Mouse (Mus musculus) liver, embryonic 12.5 days (tissue): ENCODE measurements around the gene Ywhag. TPM values are rescaled to one million over a fixed set of nuclear protein-coding genes. Genes with fewer than 3 reads are reported as not detected.

Source experiments
- ATAC-seq: fragments of 200-750 bp; cut with Nextera tagmentation; 2 replicates; pipeline ENCODE4 v1.8.0; 2017; ENCODE audit warnings: moderate number of reproducible peaks, mild to moderate bottlenecking, moderate library complexity
- H3K27ac ChIP-seq: fragments of 300-500 bp; sonication (generic); 2 replicates; pipeline ENCODE4 v1.5.1; 2016; ENCODE audit warnings: mild to moderate bottlenecking
- H3K27me3 ChIP-seq: fragments of 300-500 bp; sonication (generic); replicated peaks from 2 replicates; pipeline ENCODE4 v1.6.1; 2016; ENCODE audit warnings: mild to moderate bottlenecking, moderate library complexity
- H3K36me3 ChIP-seq: fragments of 300-500 bp; sonication (generic); 2 replicates; pipeline ENCODE4 v1.6.1; 2016; ENCODE audit warnings: mild to moderate bottlenecking, moderate library complexity
- H3K4me1 ChIP-seq: fragments of 300-500 bp; sonication (generic); 2 replicates; pipeline ENCODE4 v1.6.1; 2016
- H3K4me2 ChIP-seq: fragments of 300-500 bp; sonication (generic); 2 replicates; pipeline ENCODE4 v1.6.1; 2016; ENCODE audit warnings: mild to moderate bottlenecking, moderate library complexity
- H3K4me3 ChIP-seq: fragments of 300-500 bp; sonication (generic); 2 replicates; pipeline ENCODE4 v1.5.1; 2016; ENCODE audit warnings: mild to moderate bottlenecking, moderate library complexity
- H3K9ac ChIP-seq: fragments of 300-500 bp; sonication (generic); 2 replicates; pipeline ENCODE4 v1.6.1; 2016; ENCODE audit warnings: mild to moderate bottlenecking, moderate library complexity
- H3K9me3 ChIP-seq: fragments of 300-500 bp; sonication (generic); replicated peaks from 2 replicates; pipeline ENCODE4 v1.6.1; 2016; ENCODE audit warnings: mild to moderate bottlenecking, moderate library complexity
- WGBS: fragments of 180-500 bp; shearing (Covaris S2); methylation state at CpG from one replicate; pipeline ENCODE4 v1.1.7; 2016; ENCODE audit not compliant: insufficient replicate concordance; 5-methylcytosine and 5-hydroxymethylcytosine counted together
- polyA plus RNA-seq: library from polyadenylated mRNA; unstranded; fragments of >200 nt; fragmentation: Nextera tagmentation; extraction: Ambion mirVana; gene quantifications from 2 replicates; pipeline ENCODE4 v1.2.1, GENCODE M21; 2016

The Ywhag gene
- polyA plus RNA-seq, 1 experiment from 2014 or later = 128 TPM

DNA sequence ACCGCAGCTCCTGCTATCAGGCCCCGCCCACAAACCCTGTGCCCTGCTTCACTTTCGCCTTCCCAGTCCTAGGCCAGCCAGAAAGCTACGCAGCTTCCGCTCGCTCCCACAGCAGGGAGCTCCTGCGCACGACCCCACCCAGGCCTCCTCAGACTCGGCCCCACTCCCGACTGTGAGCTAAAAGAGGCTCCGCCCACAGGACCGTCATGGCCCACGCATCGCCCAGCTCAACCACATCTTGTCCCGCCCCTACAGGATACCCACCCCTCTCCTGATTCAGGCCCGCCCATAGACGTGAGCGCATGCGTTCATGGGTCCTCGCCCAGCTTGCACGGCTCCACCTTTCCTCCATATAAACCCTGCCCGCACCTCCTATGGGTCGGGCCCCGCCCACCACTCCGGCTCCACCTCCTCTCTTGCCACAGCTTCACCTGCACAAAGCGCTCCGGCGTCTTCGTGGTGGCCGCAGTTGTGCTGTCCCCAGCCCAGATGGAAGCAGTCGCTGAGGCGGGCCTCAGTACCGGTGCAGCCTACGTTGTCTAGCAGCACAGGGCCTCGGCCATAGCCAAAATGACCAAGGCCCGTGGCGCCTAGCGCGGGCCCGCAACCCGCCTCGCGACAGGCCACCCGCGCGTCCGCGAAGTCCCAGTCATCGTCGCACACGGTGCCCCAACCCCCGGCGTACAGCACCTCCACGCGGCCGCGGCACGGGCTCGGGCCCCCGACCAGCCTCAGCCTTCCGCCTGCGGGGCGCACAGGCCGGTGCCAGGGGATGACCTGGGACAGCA lies 28.3 kb upstream of the Ywhag start:
- peaks cover 62% of the 10 kb centered on the region for H3K4me1 ChIP-seq

DNA sequence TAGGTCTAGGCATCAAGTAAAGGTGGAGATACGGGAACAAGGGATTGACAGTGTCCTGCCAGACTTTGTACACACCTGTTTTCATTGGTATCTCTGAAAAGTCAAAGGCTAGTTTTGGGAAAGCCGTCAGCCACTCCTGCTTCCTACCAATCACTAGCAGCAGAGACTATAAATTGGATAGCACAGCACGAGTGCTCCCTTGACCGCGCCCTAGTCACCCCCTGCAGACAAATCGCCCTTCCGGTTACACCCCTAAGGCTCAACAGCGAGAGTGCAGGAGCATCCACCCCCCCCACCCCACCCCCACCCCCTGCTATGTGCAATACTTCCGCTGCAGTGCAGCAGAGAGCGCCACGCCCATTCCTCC lies 27.7 kb upstream of the Ywhag start:
- Histone ChIP-seq H3K27me3 (peaks cover 14% of the 10 kb centered on the region), H3K4me3 (peak overlapping the region; percentile 69), H3K27ac (peak overlapping the region; percentile 99), H3K4me2 (peak overlapping the region; percentile 99), H3K36me3 (no peaks in the 10 kb centered on the region), H3K9ac (peak overlapping the region; percentile 77), H3K9me3 (no peaks in the 10 kb centered on the region), H3K4me1 (peaks cover 64% of the 10 kb centered on the region)
- WGBS = 2% methylated on average over 11 of the region's 11 CpGs
- ATAC-seq = peak; percentile 78

More for the DNA sequence above, 28.3 kb upstream of the Ywhag start:
- peak overlapping the region; percentile 87 for H3K9ac ChIP-seq
- peak; percentile 92 for ATAC-seq
- H3K27ac ChIP-seq = peak overlapping the region; percentile 99
- no peaks in the 10 kb centered on the region for H3K36me3 ChIP-seq
- under 1% methylated on average over 60 of the region's 64 CpGs for WGBS
- peak overlapping the region; percentile 69 for H3K4me3 ChIP-seq
- peaks cover 14% of the 10 kb centered on the region for H3K27me3 ChIP-seq
- peak overlapping the region; percentile 99 for H3K4me2 ChIP-seq
- H3K9me3 ChIP-seq = no peaks in the 10 kb centered on the region

DNA sequence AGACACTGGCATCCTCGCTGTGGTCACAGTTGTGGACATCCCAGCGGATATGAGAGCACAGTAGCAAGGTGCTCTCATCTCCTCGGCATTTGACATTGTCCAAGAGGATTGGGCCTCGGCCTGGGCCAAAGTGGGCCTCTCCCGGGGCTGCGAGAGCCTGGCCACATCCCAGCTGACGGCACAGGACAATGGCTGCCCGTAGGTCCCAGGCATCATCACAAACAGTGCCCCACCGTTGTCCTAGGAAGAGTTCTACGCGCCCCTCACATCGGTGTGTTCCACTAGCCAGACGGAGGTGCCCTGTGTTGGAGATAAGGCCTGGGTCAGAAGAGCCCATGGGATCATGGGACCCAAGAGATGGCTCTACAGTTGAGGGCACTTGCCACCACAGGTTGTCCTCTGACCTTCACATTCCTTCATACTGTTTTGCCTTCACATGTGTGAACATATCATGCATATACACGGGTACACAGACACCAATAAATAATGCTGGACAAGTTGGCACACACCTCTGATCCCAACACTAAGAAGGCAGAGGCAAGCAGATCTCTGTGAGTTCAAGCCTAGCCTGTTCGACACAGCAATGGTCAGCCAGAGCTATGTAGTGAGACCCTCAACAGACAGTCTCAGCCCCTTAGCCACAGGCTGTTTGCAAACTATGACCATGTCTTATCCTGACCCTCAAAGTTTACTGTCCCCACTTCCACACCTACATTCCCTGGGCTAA lies 26.7 kb upstream of the Ywhag start:
- Histone ChIP-seq H3K4me3 (peak overlapping the region; percentile 69), H3K9ac (peak overlapping the region; percentile 77), H3K27me3 (peaks cover 14% of the 10 kb centered on the region), H3K9me3 (no peaks in the 10 kb centered on the region), H3K4me2 (peak overlapping the region; percentile 99), H3K4me1 (peaks cover 74% of the 10 kb centered on the region), H3K36me3 (no peaks in the 10 kb centered on the region), H3K27ac (peak overlapping the region; percentile 99)
- ATAC-seq = no peak
- 79% methylated on average over 15 of the region's 15 CpGs for WGBS

DNA sequence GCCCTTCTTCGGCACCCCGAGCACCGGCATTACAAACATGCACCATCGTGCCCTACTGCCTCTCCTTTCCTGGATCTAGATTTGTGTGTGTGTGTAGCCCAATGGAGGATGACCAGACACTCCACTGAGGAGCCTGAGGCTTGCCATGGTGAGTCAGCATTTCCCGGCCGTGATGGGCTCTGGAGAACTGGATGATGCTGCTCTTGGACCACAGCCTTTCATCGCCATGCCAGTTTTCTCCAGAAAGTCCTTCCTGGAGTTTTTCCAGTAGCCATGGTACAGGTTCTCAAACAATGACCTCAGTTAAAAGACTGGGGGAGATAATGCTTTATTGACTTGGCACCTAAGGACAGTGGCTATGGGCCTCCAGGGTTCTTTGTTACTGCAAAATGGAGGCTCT lies 25.5 kb upstream of the Ywhag start:
- no peaks in the 10 kb centered on the region for H3K9me3 ChIP-seq
- ATAC-seq = no peak
- no peak overlapping the region for H3K4me2 ChIP-seq
- no peaks in the 10 kb centered on the region for H3K36me3 ChIP-seq
- peak overlapping the region; percentile 99 for H3K27ac ChIP-seq
- no peak overlapping the region for H3K4me3 ChIP-seq
- peaks cover 4% of the 10 kb centered on the region; the same call in 1 of the 2 replicates for H3K27me3 ChIP-seq
- no peak overlapping the region for H3K9ac ChIP-seq
- 81% methylated on average over 7 of the region's 7 CpGs for WGBS
- H3K4me1 ChIP-seq = peaks cover 67% of the 10 kb centered on the region

DNA sequence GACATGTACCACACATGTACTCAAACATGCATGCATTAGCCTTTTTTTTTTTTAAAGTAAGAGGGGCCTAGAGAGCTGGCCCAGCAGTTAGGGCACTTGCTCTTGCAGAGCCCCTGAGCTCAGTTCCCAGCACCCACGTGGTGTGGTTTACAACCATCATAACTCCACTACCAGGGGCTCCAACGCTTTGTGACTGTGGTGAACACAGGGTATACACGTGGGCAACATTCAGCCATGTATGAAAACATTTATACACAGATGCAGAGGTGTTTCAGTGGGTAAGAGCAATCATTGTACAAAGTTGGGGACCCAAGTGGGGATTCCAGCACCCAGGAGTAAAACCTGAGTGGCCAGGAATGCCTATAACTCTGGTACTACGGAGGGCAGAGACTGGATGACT lies 24.0 kb upstream of the Ywhag start:
- no peak for ATAC-seq
- Histone ChIP-seq H3K36me3 (no peaks in the 10 kb centered on the region), H3K9me3 (no peaks in the 10 kb centered on the region), H3K4me3 (peak overlapping the region; percentile 43; the same call in 1 of the 2 replicates), H3K27ac (peak overlapping the region; percentile 99), H3K4me1 (peaks cover 62% of the 10 kb centered on the region), H3K9ac (peak overlapping the region; percentile 60; the same call in 1 of the 2 replicates), H3K27me3 (no peaks in the 10 kb centered on the region), H3K4me2 (peak overlapping the region; percentile 62)
- WGBS = 88% methylated on average over 4 of the region's 4 CpGs

DNA sequence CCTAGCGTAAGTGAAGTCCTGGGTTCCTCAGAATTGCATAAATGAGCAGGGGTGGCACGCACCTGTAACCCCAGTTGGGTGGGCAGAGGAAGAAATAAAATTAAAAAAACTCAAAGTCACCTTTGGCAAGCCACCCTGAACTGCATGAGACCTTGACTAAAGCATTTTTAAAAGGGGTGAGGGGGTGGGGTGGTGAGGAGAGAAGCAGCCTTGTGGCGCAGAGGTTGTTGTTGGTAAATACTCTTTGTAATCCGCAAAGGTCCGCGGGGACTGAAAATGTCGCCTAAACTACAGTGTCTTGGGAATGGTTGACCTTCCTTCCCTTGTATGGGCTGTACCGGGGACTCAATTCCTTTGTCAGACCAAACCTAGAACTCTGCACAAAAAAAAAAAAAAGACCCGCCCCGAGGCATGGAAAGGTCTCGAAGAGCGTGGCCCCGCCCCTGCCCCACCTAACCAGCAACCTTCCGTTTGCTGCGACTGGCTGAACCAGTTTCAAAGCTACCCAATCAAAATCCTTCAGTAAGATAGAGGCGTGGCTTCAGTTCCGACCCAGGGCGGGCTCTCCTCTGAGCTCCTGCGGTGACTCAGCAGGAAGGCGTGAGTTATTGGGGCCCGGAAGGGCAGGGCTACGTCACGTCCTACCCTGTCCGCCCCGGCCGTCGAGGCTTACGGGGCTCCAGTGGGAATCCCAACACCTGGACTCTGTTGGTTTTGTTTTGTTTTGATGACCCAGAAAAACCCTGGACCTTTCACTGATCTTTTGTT lies 23.0 kb upstream of the Ywhag start:
- Histone ChIP-seq H3K27me3 (no peaks in the 10 kb centered on the region), H3K4me1 (peaks cover 57% of the 10 kb centered on the region), H3K9me3 (no peaks in the 10 kb centered on the region), H3K4me3 (peak overlapping the region; percentile 43), H3K36me3 (no peaks in the 10 kb centered on the region), H3K9ac (peak overlapping the region; percentile 61), H3K27ac (peak overlapping the region; percentile 99), H3K4me2 (peak overlapping the region; percentile 68)
- WGBS = 8% methylated on average over 28 of the region's 28 CpGs
- peak; percentile 81 for ATAC-seq

DNA sequence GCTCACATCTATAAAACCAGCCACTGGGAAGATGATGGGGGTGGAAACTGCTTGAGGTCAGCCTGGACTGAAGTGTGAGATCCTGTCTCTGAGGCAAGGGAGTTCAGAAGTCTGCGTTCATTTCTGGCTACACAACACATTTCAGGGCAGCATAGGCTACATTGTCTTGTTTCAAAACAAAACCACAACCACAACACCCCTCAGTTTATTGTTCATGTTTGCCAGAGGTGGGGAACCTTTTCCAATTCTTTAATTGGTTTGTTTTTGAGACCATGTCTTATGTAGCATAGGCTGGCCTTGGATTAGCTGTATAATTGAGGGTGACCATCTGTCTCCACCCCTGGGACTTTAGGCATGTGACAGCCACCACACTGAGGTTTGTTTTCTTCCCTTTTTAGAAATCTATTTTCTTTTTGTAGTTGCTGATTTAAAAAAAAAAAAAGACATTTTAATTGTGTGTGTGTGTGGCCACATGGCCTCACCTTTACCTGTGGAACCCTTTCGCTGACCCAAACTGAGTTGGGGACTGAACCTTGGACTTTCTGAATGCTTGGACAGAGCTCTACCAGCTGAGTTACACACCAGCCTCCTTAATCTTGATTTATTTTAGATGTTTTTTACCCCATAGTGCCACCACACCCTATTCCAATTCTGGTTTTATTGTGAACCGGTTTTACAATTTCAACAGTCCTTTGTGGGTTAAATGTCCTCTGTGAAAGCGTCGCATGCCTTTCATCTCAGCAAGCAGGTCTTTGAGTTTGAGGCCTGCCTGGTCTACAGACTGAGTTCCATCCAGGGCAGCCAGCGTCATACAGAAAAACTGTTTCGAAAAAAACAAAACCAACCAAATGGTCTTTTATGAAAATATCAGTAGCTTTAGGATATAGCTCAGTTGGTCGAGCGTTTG lies 22.1 kb upstream of the Ywhag start:
- Histone ChIP-seq H3K9me3 (no peaks in the 10 kb centered on the region), H3K4me3 (peak overlapping the region; percentile 24), H3K4me2 (peak overlapping the region; percentile 68), H3K27ac (peak overlapping the region; percentile 99), H3K4me1 (peaks cover 54% of the 10 kb centered on the region), H3K36me3 (no peaks in the 10 kb centered on the region), H3K27me3 (no peaks in the 10 kb centered on the region), H3K9ac (peak overlapping the region; percentile 61)
- 72% methylated on average over 9 of the region's 9 CpGs for WGBS
- no peak for ATAC-seq

DNA sequence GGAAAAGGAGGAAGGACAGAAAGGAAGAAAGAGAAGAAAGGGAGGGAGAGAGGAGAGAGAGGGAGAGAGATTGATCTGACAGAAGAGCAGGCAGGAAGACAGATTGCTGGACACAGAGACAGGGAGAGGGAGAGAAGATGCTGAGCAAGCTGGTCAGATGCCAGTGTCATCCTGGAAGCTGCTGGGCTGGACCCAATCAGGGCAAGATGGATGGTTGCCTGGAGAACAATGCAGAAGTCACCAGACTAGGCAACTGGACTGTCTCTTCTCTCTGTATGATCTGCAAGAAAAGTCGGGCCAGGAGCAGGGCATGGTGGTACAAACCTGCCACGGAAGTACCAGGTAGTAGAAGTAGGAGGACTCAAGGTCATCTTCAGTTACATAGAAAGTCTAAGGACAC lies 18.4 kb upstream of the Ywhag start:
- Histone ChIP-seq H3K9ac (no peak overlapping the region), H3K4me3 (no peak overlapping the region), H3K27me3 (no peaks in the 10 kb centered on the region), H3K9me3 (no peaks in the 10 kb centered on the region), H3K4me2 (no peak overlapping the region), H3K36me3 (no peaks in the 10 kb centered on the region), H3K27ac (peak overlapping the region; percentile 3; the same call in 1 of the 2 replicates), H3K4me1 (peaks cover 30% of the 10 kb centered on the region)
- no peak for ATAC-seq
- WGBS = 86% methylated on average over 2 of the region's 2 CpGs

DNA sequence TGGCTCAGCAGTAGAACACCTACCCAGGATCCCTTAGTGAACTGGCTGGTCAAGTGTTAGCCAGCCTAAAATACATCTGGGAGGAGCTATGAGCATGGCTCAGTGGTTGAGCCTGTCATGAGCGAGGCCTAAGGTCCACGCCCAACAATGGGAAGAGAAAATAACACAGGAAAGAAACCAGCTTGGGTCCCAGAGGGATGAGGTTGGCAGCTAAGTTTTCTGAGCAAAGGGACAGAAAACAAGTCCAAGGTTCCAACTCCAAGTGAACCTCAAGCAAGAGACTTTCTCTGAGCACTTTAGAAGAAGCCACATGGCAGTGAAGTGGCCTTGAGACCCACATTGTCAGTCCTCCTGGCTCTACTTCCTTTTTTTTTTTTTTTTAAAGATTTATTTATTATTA lies 17.2 kb upstream of the Ywhag start:
- Histone ChIP-seq H3K36me3 (no peaks in the 10 kb centered on the region), H3K4me1 (peaks cover 23% of the 10 kb centered on the region), H3K9ac (peak overlapping the region; percentile 55), H3K4me2 (peak overlapping the region; percentile 53), H3K4me3 (no peak overlapping the region), H3K9me3 (no peaks in the 10 kb centered on the region), H3K27me3 (no peaks in the 10 kb centered on the region), H3K27ac (peak overlapping the region; percentile 83)
- WGBS = 68% methylated on average over 2 of the region's 2 CpGs
- peak; percentile 73 for ATAC-seq

DNA sequence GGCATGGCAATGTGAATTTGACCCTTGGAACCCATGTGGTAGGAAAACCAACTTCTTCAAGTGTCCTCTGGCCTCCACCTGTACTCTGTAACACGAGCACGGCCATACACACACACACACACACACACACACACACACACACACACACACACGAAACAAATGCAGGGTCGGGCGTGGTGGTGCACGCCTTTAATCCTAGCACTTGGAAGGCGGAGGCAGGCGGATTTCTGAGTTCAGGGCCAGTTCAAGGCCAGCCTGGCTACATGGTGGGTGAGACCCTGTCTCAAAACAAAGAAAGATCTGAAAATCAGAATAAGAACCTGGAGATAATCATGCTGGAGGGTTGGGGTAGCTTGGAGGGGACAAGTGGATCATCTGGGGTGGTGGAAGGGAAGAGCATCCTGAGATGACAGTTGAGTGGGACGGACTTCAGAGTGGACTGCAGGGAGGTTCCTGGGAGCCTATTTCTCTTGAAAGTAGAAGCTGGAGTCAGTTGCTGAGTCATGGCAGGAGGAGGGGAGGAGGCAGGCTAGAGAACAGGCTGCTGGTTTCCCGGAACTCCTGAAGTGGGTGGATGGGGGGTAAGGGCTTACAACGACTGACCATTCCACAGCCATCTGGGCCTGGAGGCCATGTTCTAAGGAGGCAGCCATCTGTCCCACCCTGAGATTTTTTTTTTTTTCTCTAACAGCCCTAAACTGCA lies 16.4 kb upstream of the Ywhag start:
- 48% methylated on average over 11 of the region's 11 CpGs for WGBS

More for the DNA sequence above, 16.4 kb upstream of the Ywhag start:
- Histone ChIP-seq H3K4me2 (peak overlapping the region; percentile 53), H3K36me3 (no peaks in the 10 kb centered on the region), H3K27me3 (peaks cover 1% of the 10 kb centered on the region; the same call in 1 of the 2 replicates), H3K4me1 (peaks cover 25% of the 10 kb centered on the region), H3K9me3 (no peaks in the 10 kb centered on the region), H3K9ac (peak overlapping the region; percentile 55), H3K4me3 (no peak overlapping the region; the same call in 1 of the 2 replicates), H3K27ac (peak overlapping the region; percentile 83)
- peak; percentile 84 for ATAC-seq
